Mouse (Mus musculus) naive thymus-derived CD4-positive, alpha-beta T cell, adult 2 months (primary cell): Measurements from ENCODE around the gene Jade2.

Source experiments
- DNase-seq: peaks from one replicate; pipeline ENCODE4 v3.0.0-alpha.2; 2011; ENCODE audit warnings: low read depth

Gene Jade2

GRCm38 (mm10) chr11:51833393-51834066 lies 23.9 kb downstream of the Jade2 start:
- DNase-seq, result no peak

DNA sequence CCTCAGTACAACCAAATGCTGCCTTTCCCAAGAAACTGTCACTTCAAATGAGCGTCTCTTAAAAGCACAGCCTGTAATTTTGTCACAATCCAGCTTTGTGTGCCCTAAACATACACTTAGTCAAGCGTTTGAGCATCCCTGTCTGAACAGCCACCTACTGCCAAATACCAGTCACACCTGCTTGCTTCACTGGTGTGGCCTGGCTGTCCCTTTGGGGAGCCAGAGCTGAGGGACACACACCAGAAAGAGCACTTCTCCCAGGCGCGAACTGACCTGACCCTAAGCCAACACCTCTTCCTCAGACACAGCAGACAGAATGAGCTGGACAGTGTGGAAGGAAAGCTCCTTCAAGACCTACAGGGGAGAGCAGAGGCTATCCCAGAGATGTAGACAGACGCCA lies 24.5 kb downstream of the Jade2 start:
- no peak for DNase-seq

DNA sequence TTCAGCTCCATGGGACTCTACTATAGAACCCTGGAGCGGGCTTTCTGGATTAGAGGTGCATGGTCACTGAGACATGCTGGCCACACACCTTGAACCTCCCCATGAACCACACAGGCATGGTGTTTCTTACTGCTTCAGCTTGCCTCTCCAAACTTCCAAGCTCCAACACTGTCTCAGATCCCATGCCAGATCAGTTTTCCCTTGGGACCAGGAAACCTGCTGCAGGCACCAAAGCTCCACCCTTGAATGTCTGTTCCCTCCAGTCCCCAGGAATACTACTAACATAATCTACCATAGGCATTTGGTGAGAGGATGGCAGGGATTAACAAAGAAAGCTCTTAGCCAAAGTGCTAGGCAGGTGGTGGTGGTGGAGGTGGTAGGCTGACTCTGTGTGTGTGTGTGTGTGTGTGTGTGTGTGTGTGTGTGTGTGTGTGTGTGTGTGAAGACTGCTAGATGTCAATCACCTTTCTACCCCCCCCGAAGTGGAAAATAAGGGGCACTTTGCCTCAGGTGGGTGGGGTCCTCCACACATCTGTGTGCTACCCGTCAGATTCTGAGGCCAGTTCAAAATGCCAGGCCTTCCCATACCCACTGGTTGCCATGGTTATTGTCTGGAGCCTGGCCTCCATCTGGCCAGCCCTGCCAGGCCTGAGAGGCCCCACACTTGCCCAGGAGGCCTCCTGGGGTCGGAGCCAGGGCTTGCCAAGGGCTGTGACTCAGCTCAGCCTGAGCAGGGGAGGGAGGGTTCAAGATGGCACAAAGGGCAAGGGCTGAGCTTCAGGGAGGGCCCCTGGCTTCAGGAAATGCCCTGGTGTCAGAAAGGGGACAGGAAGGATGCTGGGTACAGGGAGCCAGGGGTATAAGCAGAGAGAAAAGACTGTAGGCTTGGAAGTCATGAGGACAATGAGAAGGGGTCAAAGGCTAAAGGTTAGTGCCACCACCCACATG lies 25.2 kb downstream of the Jade2 start:
- no peak for DNase-seq

DNA sequence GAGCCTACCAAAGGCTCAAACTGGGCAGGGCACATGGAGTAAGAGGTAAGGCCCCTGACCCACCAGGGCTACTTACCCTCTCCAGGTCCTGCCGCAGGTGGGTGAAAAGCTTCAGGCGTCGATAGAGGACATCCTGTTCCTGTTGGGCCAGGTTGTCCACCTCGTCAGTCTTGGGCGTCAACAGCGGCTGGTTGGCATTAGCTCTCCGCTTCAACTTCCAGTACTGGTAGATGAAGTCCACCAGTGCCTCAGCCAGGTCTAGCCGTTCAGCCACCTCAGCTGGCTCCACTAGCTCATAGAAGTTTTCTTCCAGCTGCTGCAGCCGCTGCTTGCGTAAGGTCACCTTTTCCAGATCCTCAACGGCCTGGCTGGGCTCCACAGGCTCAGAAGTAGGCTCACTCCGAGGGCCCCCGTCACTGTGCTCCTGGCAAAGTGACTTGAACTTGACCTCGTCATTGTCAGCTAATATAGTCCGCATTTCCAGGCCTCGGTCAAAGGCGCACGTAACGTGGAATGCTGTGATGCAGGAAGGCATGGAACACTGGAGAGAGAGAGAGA lies 32.5 kb downstream of the Jade2 start:
- DNase-seq, result no peak

DNA sequence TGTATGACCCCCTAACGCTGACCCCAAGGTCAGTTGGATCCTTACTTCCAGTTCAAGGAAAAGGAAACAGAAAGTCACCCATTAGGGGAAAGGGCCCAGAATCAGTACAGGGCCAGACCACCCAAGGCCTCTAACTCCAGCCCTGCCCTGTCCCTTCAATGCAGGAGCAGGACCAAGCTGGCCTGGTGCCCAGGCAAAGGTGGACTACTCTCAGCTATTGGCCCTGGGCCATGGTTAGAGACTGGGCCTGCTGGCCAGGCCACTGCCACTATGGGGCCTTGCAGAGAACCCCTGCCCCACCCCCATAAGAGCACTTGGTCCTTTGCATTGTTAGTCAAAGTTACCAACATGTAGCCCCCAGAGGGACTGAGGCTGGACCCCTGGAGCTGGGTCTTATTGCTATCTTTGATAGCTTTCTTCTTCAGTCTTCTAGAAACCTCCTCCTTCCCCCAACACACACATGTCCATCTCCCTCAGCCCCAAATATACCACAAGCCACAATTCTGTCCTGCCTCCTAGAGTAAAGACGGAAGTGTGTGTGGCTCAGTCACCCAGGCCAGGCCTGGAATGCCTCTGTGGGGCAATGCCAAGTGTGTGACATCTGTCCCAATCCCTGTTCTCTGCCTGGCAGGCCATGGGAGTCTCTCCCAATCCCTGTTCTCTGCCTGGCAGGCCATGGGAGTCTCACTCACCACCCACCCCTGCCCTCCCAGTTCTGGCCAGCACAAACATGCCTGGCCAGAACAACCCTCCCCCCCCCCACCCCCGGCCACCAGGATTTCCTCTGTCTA lies 33.3 kb downstream of the Jade2 start:
- DNase-seq, result no peak

DNA sequence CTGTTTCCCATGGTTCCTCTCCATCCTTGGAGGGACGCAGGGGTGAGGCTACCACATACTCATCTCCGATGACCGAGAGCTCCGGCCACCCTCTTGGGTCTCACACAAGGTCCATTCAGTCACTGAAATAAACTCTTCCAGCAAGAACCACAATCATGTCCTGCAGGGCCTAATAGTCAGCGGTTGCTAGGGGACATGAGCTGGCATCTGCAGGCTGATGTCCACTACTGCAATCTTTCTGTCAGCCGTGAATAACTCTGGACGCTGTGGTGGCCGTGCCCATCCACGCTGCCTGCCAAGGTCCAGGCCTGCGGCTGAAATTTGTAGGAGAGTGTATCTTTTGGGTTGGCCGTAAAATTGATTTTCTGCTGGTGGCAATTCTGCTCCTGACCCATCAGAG lies 34.2 kb downstream of the Jade2 start:
- no peak for DNase-seq

DNA sequence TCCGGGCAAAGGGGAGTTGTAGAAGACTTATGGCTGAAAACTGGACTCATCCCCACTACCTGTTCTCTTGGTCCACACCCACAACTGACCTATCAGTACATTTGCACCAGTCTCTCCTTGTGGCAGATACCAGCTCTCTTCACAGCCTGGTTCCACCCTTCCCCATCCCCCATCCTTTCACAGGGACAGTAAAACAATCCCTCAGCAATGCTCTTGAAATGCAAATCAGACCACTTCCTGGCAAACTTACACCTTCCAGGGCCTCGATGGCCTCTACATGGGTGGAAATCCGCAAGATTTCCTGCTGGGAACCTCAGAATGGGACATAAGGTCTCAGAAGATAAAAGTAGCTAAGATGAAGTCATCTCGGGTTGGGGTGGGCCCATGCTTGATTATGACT lies 34.7 kb downstream of the Jade2 start:
- no peak for DNase-seq

DNA sequence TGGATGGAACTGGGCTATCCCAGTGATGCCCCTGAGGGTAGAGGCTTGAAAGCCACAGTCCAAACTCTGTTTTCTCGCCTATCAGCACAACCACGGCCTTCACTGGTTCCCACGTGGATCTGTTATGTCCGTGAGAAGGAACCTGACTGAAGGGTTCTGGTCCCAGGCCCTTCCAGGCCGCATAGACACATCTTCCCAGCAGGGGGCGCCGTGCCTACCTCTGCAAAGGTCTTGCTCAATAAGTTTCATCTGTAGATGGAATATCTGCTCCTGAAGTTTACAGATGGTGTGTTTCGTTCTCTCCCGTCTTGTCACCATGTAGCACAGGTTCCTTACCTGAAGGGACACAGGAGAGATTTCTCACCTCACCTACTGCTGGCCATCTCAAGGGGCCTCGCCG lies 36.6 kb downstream of the Jade2 start:
- DNase-seq, result peak; percentile 85

DNA sequence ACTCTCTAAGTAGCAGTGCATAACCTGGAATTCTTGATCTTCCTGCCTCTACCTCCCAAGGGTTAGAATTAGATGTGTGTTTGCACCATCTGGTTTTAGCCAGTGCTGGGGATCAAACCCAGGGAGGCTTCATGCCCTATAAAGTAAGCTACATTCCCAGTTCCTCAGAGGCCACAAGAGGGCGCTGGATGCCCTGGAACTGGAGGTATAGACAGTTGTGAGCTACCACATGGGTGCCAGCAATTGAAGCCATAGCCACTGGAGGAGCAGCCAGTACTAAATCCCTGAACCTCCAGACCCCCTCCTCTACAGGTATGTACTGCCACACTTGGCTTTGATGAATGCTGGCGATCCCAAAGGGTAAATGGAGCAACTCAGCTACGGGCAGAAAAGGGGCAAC lies 37.5 kb downstream of the Jade2 start:
- DNase-seq, result peak; percentile 80

DNA sequence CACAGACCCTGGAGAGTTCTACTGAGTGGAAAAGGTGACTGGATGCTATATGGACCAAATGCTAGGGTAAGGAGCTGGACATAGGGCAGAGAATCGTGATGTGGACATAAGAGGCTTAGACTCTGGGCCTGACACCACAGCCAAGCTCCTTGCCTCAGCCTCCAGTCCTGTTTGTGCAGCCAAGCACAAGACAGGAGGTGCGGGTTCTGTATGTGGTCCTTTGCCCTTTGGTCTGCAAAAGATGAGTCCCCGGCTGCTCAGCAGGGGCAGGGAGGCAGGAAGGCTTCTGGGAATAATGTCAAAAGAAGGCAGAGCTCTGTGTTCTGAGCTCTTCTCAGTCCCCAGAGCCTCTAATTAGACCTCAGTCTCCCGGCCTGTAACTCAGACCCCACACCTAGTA lies 38.6 kb downstream of the Jade2 start:
- DNase-seq, result no peak

- peak; percentile 94 for DNase-seq
Observed at GRCm38 (mm10) chr11:51817756-51818155, 39.7 kb downstream of the Jade2 start.

DNA sequence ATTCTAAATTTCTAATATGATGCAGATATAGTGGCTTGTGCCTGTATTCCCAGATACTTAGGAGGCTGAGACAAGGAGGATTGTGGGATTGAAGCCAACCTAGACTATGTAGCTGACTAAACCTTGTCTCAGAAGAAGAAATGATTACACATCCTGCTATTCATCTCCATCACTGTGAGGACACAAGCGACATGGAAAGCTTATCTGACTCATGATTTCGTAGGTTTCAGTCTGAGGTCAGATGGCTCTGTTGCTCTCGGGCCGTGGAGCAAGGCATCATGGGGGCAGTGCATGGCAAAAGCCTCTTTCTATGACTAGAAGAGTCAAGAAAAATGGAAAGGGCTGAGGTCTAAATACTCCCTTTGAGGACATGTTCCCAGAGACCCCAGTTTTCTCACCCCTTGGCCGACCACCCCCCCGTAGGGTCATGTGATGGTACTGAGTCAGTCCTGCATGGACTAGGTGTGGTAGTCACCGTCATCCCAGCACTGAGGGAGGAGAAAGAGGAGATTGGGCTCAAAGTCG lies 45.4 kb downstream of the Jade2 start:
- DNase-seq, result no peak

DNA sequence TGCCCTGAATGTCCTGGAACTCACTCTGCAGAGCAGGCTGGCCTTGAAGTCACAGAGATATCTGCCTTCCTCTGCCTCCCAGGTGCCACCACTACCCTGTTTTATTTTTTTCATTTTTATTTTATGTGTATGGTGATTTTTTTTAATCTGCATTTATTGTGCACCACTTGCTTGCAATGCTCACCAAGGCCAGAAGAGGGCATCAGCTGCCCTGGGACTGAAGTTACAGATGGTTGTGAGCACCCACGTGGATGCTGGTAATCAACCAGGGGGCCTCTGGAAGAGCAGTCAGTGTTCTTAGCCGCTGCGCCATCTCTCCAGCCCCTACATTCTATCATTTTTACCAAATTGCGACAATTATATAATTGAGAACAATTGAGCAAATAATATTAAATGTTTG lies 46.2 kb downstream of the Jade2 start:
- DNase-seq, result peak; percentile 50

DNA sequence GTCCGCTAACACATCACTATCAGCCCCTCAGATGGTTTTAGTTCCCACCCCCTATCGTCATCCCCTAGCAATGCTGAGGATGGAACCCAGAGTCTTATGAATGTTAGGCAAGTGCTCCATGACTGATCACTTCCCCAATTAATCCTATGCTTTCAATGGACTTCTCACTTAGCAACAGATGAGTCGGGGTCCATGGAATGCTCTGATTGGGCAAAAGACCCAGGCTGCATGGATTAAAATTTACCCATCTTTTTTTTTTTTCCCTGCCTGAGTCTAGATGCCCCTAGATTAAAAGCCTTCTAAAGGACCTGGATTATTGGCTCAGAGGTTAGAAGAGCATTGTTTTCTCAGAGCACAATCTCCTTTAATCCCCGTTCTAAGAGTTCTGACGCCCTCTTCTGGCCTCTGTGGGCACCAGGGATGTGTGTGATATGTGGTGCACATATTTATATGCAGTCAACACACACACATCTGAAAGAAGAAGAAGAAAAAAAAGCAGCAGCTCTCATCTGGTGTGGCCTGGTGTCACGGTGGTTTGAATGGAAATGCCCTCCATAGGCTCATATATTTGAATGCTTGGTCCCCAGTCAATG lies 47.7 kb downstream of the Jade2 start:
- peak; percentile 65 for DNase-seq

GRCm38 (mm10) chr11:51807108-51807879 lies 50.2 kb downstream of the Jade2 start:
- DNase-seq, result no peak

GRCm38 (mm10) chr11:51805221-51805981 lies 52.1 kb downstream of the Jade2 start:
- peak; percentile 91 for DNase-seq

DNA sequence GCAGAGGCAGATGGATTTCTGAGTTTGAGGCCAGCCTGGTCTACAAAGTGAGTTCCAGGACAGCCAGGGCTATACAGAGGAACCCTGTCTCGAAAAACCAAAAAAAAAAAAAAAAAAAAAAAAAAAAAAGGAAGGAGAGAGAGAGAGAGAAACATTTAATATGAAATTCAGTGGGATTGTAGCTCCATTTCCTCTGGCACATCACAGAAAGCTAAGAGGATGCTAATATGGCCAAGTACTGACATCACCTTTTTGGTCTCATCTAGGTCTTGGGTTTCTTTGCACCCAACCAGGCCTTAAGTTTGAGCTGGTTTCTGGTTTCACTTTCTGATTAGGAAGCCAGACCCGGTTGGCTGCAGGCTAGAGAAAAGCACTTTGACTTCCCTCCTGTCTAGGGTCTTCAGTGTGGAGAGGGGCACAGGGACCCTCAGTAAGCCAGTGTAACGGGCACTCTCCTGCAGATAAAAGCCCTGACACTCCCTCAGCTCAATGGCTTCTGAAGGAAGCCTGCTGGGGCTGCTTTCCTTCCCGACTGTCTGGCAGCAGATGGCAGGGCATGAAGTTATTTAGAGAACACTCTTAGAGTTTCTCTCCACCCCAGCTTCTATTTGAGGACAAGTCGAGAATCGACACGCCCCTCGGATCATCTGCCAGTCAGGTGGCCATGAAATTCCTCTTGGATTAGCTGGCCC lies 56.7 kb downstream of the Jade2 start:
- peak; percentile 69 for DNase-seq

GRCm38 (mm10) chr11:51796272-51796671 lies 61.2 kb downstream of the Jade2 start:
- no peak for DNase-seq

DNA sequence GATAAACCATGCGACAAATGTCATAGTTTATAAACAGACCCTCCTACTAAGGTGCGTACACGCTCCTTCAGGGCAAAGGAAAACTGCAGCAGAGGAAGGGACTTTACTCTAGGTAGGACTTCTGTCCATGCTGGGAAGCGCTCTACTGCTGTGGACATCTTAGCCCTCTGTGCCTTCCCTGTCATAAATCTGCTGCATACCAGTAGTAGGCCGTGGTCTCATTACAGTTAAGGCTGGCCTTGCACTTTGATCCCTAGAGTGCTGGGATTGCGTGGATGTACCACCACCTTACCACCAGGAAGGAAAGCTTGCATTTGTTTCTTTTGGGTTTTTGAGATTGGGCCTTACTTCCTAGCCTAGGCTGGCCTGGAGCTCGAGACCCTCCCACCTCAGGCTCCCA lies 66.8 kb downstream of the Jade2 start:
- DNase-seq, result no peak
